Mouse (Mus musculus): ENCODE measurements at regions not wholly inside any gene's neighbourhood (a gene's known extent, or its start where the extent isn't known, plus 50 kb on each side); places are given as distances from the start of the nearest gene placed in this dataset.
"Not testable (repeated sequence)": the region's sequence is repeated elsewhere in the genome, so short reads cannot be mapped to it uniquely, and the experiment has no call there.

GRCm38 (mm10) chr5:96898120-96898672, 99.3 kb upstream of the Bmp2k start:
- intact Hi-C loops (cut with DNase I), result no loop called here
- no peak for DNase-seq (ENCODE audit: low spot score)

GRCm38 (mm10) chr5:96898695-96899094, 98.8 kb upstream of the Bmp2k start:
- no peak for DNase-seq (ENCODE audit: low spot score)
- intact Hi-C loops (cut with DNase I), result no loop called here

GRCm38 (mm10) chr5:96905572-96906271, 91.8 kb upstream of the Bmp2k start:
- DNase-seq (ENCODE audit: low spot score), result no peak
- intact Hi-C loops (cut with DNase I), result loop anchor here (5.0 kb wide), 1 partner anchor 92 kb away; the partner anchor contains the start of gene Bmp2k

- not testable (repeated sequence) for DNase-seq (ENCODE audit: low spot score)
- intact Hi-C loops (cut with DNase I), result loop anchor here (5.0 kb wide), 1 partner anchor 89 kb away; the partner anchor contains the start of gene Bmp2k
Observed at GRCm38 (mm10) chr5:96908371-96908770, 89.1 kb upstream of the Bmp2k start.

GRCm38 (mm10) chr5:96909218-96909617, 88.3 kb upstream of the Bmp2k start:
- DNase-seq (ENCODE audit: low spot score), result no peak
- intact Hi-C loops (cut with DNase I), result loop anchor here (5.0 kb wide), 1 partner anchor 88 kb away; the partner anchor contains the start of gene Bmp2k

- DNase-seq (ENCODE audit: low spot score), result peak; percentile 69
- intact Hi-C loops (cut with DNase I), result loop anchor here (5.0 kb wide), 1 partner anchor 119 kb away; the partner anchor contains the start of gene Anxa3
Observed at GRCm38 (mm10) chr5:96911550-96912253, 85.8 kb upstream of the Bmp2k start.

- intact Hi-C loops (cut with DNase I), result loop anchor here (5.0 kb wide), 1 partner anchor 120 kb away; the partner anchor contains the start of gene Anxa3
- DNase-seq (ENCODE audit: low spot score), result no peak
Observed at GRCm38 (mm10) chr5:96912254-96912635, 85.2 kb upstream of the Bmp2k start.

GRCm38 (mm10) chr5:96912781-96913180, 84.7 kb upstream of the Bmp2k start:
- no peak for DNase-seq (ENCODE audit: low spot score)
- intact Hi-C loops (cut with DNase I), result loop anchor here (5.0 kb wide), 1 partner anchor 120 kb away; the partner anchor contains the start of gene Anxa3

- no peak for DNase-seq (ENCODE audit: low spot score)
- intact Hi-C loops (cut with DNase I), result loop anchor here (5.0 kb wide), 1 partner anchor 121 kb away; the partner anchor contains the start of gene Anxa3
Observed at GRCm38 (mm10) chr5:96913711-96914110, 83.8 kb upstream of the Bmp2k start.

GRCm38 (mm10) chr5:96914696-96915404, 82.6 kb upstream of the Bmp2k start:
- intact Hi-C loops (cut with DNase I), result loop anchor here (5.0 kb wide), 1 partner anchor 123 kb away; the partner anchor contains the start of gene Anxa3

GRCm38 (mm10) chr5:96916897-96917296, 80.6 kb upstream of the Bmp2k start:
- intact Hi-C loops (cut with DNase I), result no loop called here
- DNase-seq (ENCODE audit: low spot score), result no peak

More at GRCm38 (mm10) chr5:96914696-96915404, 82.6 kb upstream of the Bmp2k start:
- DNase-seq (ENCODE audit: low spot score), result no peak

- intact Hi-C loops (cut with DNase I), result no loop called here
- DNase-seq (ENCODE audit: low spot score), result no peak
Observed at GRCm38 (mm10) chr5:96917596-96918258, 79.8 kb upstream of the Bmp2k start.

GRCm38 (mm10) chr5:96919149-96919548, 78.3 kb upstream of the Bmp2k start:
- DNase-seq (ENCODE audit: low spot score), result no peak
- intact Hi-C loops (cut with DNase I), result no loop called here

GRCm38 (mm10) chr5:96921037-96921436, 76.5 kb upstream of the Bmp2k start:
- intact Hi-C loops (cut with DNase I), result loop anchor here (5.0 kb wide), 1 partner anchor 76 kb away; the partner anchor contains the start of gene Bmp2k
- DNase-seq (ENCODE audit: low spot score), result no peak

GRCm38 (mm10) chr5:96921511-96921910, 76.0 kb upstream of the Bmp2k start:
- DNase-seq (ENCODE audit: low spot score), result no peak
- intact Hi-C loops (cut with DNase I), result loop anchor here (5.0 kb wide), 1 partner anchor 76 kb away; the partner anchor contains the start of gene Bmp2k

- intact Hi-C loops (cut with DNase I), result loop anchor here (5.0 kb wide), 1 partner anchor 75 kb away; the partner anchor contains the start of gene Bmp2k
- DNase-seq (ENCODE audit: low spot score), result no peak
Observed at GRCm38 (mm10) chr5:96921973-96922715, 75.3 kb upstream of the Bmp2k start.

GRCm38 (mm10) chr5:96922716-96923076, 74.8 kb upstream of the Bmp2k start:
- intact Hi-C loops (cut with DNase I), result loop anchor here (5.0 kb wide), 1 partner anchor 75 kb away; the partner anchor contains the start of gene Bmp2k
- DNase-seq (ENCODE audit: low spot score), result no peak

- DNase-seq (ENCODE audit: low spot score), result no peak
- intact Hi-C loops (cut with DNase I), result loop anchor here (5.0 kb wide), 1 partner anchor 74 kb away; the partner anchor contains the start of gene Bmp2k
Observed at GRCm38 (mm10) chr5:96923526-96923925, 74.0 kb upstream of the Bmp2k start.
